Mouse (Mus musculus) C2C12 (cell line): ENCODE results near the gene 4930412O13Rik.

Source experiments
- CTCF ChIP-seq: IDR thresholded peaks from one replicate; pipeline ENCODE4 v1.5.1; 2011; ENCODE audit not compliant: control insufficient read depth, insufficient read depth, insufficient read length
- MAX ChIP-seq: IDR thresholded peaks from one replicate; pipeline ENCODE4 v1.6.1; 2011; ENCODE audit warnings: mild to moderate bottlenecking, control low read depth
- MYOD1 ChIP-seq: IDR thresholded peaks from one replicate; pipeline ENCODE4 v1.6.1; 2011; ENCODE audit warnings: low read depth; ENCODE audit not compliant: control insufficient read depth, insufficient read length
- USF1 ChIP-seq: IDR thresholded peaks from one replicate; pipeline ENCODE4 v1.6.1; 2011; ENCODE audit warnings: low read depth, mild to moderate bottlenecking, control low read depth, moderate library complexity

- TF ChIP-seq CTCF (no peak), USF1 (no peak), MYOD1 (no peak), MAX (no peak)
Observed at GRCm38 (mm10) chr2:9884533-9885216, 3.6 kb downstream of the 4930412O13Rik start.
